Mouse (Mus musculus): ENCODE measurements around the gene Yjefn3. TPM values are rescaled to one million over a fixed set of nuclear protein-coding genes. Genes with fewer than 3 reads are reported as not detected.

The Yjefn3 gene
- total RNA-seq, 2 experiments from 2014 or later, result 8.3 to 9.7 TPM

Other genes with a start within 250 kb of the Yjefn3 start
- under 1 TPM; 0.53 to 0.88 TPM for gene Zfp964, start 248.2 kb downstream of the Yjefn3 start, total RNA-seq (2021)
- gene Zfp869, start 192.0 kb downstream of the Yjefn3 start, total RNA-seq (2021), result 10 to 100 TPM; 15.3 to 15.9 TPM
- 1 to 10 TPM; 3.2 to 5.0 TPM for gene Zfp963, start 152.7 kb downstream of the Yjefn3 start, total RNA-seq (2021)
- 1 to 10 TPM; 3.2 to 3.3 TPM for gene Gm20422, start 127.8 kb downstream of the Yjefn3 start, total RNA-seq (2021)
- 1 to 10 TPM; 8.4 to 9.4 TPM for gene Atp13a1, start 111.5 kb downstream of the Yjefn3 start, total RNA-seq (2021)
- gene Zfp866, start 111.5 kb downstream of the Yjefn3 start, total RNA-seq (2021), result 10 to 100 TPM; 14.1 to 14.4 TPM
- gene Gmip, start 94.0 kb downstream of the Yjefn3 start, total RNA-seq (2021), result 1 to 10 TPM; 3.5 to 3.8 TPM
- gene Lpar2, start 80.3 kb downstream of the Yjefn3 start, total RNA-seq (2021), result under 1 TPM; 0.05 to 0.07 TPM
- gene Pbx4, start 70.2 kb downstream of the Yjefn3 start, total RNA-seq (2021), result not detected
- 1 to 10 TPM; 2.5 to 2.7 TPM for gene Cilp2, start 15.0 kb downstream of the Yjefn3 start, total RNA-seq (2021)
- gene Tssk6, start 528 bp downstream of the Yjefn3 start, total RNA-seq (2021), result not detected
- 100 to 1,000 TPM; 347 to 364 TPM for gene Ndufa13, start 154 bp downstream of the Yjefn3 start, total RNA-seq (2021)
- gene Gatad2a, start 93.7 kb upstream of the Yjefn3 start, total RNA-seq (2021), result 10 to 100 TPM; 28.6 to 38.8 TPM
- gene Mau2, start 140.0 kb upstream of the Yjefn3 start, total RNA-seq (2021), result 10 to 100 TPM; 21.7 to 22.5 TPM
- gene Sugp1, start 140.1 kb upstream of the Yjefn3 start, total RNA-seq (2021), result 10 to 100 TPM; 16.1 to 19.5 TPM
- under 1 TPM; 0.62 to 0.64 TPM for gene Tm6sf2, start 170.2 kb upstream of the Yjefn3 start, total RNA-seq (2021)
- gene Hapln4, start 180.7 kb upstream of the Yjefn3 start, total RNA-seq (2021), result not detected
- not detected for gene Ncan, start 218.2 kb upstream of the Yjefn3 start, total RNA-seq (2021)
- 1 to 10 TPM; 4.5 to 4.9 TPM for gene Nr2c2ap, start 228.6 kb upstream of the Yjefn3 start, total RNA-seq (2021)
- 1 to 10 TPM; 7.4 to 9.1 TPM for gene Rfxank, start 236.4 kb upstream of the Yjefn3 start, total RNA-seq (2021)
- gene Borcs8, start 236.8 kb upstream of the Yjefn3 start, total RNA-seq (2021), result 10 to 100 TPM; 13.4 to 15.0 TPM
- gene Mef2b, start 237.0 kb upstream of the Yjefn3 start, total RNA-seq (2021), result under 1 TPM; 0.23 to 0.28 TPM